ENCODE assay signal across 10 mouse cellular contexts in the genomic region with DNA sequence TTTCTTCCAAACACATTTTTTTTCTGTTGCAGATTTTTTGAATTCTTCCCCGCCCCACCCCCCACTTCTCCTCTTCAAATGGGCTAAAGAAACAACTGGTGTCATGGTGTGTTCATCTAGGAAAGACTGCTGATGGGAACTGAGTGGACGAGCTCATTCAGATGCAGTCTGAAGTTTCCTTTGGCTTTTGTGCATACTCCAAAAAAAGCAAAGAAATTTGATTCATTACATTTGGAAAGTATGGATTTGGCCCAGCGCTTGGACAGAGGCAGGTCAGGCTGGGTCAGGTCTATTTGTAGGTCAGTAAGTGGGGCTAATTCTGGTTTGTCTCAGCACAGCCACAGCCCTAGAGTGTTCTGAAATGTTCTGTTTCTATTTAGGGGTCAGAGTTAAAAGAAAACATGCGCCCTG.
A peak's percentile ranks its signal among the peaks of the same experiment; 100 is the strongest.
DNase-seq lines count a peak whose midpoint lies in the region; ATAC-seq and TF ChIP-seq lines count a peak whose summit lies in the region.
"Had no signal": no experiment of that assay in that cellular context is flagged by ENCODE, and none has a peak within 500 bp of the region (broad histone marks: within the 10 kb centered on the region; RNA-seq: fewer than 3 reads in every experiment).

No protein-coding gene starts in this region.

- peak; percentile 34 for DNase-seq in liver, embryonic 11.5 days (ENCODE audit: low spot score)
- DNase-seq in heart, embryonic 10.5 days (ENCODE audit: low spot score) = no peak
- peak; percentile 95 for DNase-seq in kidney, postnatal 0 days (ENCODE audit: low spot score)
- DNase-seq in layer of hippocampus, postnatal 36 days = no peak
- DNase-seq in forebrain, postnatal 0 days = no peak
- no peak for DNase-seq in left cerebral cortex, postnatal 25 days (ENCODE audit: low spot score in 2 of 2)

- no peak overlapping the region for H3K9ac ChIP-seq in liver, embryonic 11.5 days (ENCODE audit: low read depth, low read length)
- H3K9ac ChIP-seq in liver, embryonic 12.5 days = no peak overlapping the region
- H3K9ac ChIP-seq in kidney, postnatal 0 days (ENCODE audit: low read depth, low read length) = no peak overlapping the region
- H3K9ac ChIP-seq in stomach, embryonic 16.5 days (ENCODE audit: low read length) = no peak overlapping the region
- H3K9ac ChIP-seq in forebrain, postnatal 0 days = no peak overlapping the region
- H3K9ac ChIP-seq: midbrain, embryonic 13.5 days had no signal

- no peaks in the 10 kb centered on the region; the same call in 1 of the 2 replicates for H3K4me1 ChIP-seq in liver, embryonic 11.5 days (replicated peaks; ENCODE audit: control insufficient read depth, insufficient read depth, low read length)
- H3K4me1 ChIP-seq in liver, embryonic 12.5 days = no peaks in the 10 kb centered on the region
- H3K4me1 ChIP-seq in heart, embryonic 10.5 days = peaks cover 22% of the 10 kb centered on the region
- H3K4me1 ChIP-seq in kidney, postnatal 0 days (replicated peaks; ENCODE audit: insufficient read depth, low read length) = peaks cover 9% of the 10 kb centered on the region; the same call in 1 of the 2 replicates
- 0 out of 2 replicates have a peak, but pooled peaks cover 7% of the 10 kb centered on the region for H3K4me1 ChIP-seq in stomach, embryonic 16.5 days (ENCODE audit: control insufficient read depth, insufficient read depth, low read length)
- peaks cover 4% of the 10 kb centered on the region; the same call in 1 of the 2 replicates for H3K4me1 ChIP-seq in forebrain, postnatal 0 days (ENCODE audit: insufficient read depth)

- H3K4me2 ChIP-seq in liver, embryonic 11.5 days = no peak overlapping the region
- H3K4me2 ChIP-seq in liver, embryonic 12.5 days = no peak overlapping the region
- H3K4me2 ChIP-seq in kidney, postnatal 0 days (ENCODE audit: low read length) = no peak overlapping the region
- no peak overlapping the region for H3K4me2 ChIP-seq in stomach, embryonic 16.5 days (ENCODE audit: low read depth, low read length)
- no peak overlapping the region for H3K4me2 ChIP-seq in forebrain, postnatal 0 days (ENCODE audit: low read depth)
- H3K4me2 ChIP-seq: midbrain, embryonic 13.5 days had no signal

- ATAC-seq in liver, embryonic 11.5 days (replicated peaks; ENCODE audit: low FRiP score) = no peak
- no peak for ATAC-seq in liver, embryonic 12.5 days
- peak; percentile 65; the same call in 1 of the 2 replicates for ATAC-seq in kidney, postnatal 0 days (replicated peaks; ENCODE audit: low FRiP score, low read depth)
- peak; percentile 90 for ATAC-seq in stomach, embryonic 16.5 days (ENCODE audit: insufficient read depth, low FRiP score)
- ATAC-seq in forebrain, postnatal 0 days = no peak
- ATAC-seq: midbrain, embryonic 13.5 days had no signal

- no peak overlapping the region for H3K27ac ChIP-seq in liver, embryonic 11.5 days (ENCODE audit: low read depth, low read length)
- no peak overlapping the region for H3K27ac ChIP-seq in liver, embryonic 12.5 days
- peak overlapping the region; percentile 83 for H3K27ac ChIP-seq in heart, embryonic 10.5 days
- 0 out of 2 replicates have a peak overlapping the region, but pooled peaks have one; percentile 9 for H3K27ac ChIP-seq in kidney, postnatal 0 days
- H3K27ac ChIP-seq in stomach, embryonic 16.5 days (ENCODE audit: low read length) = 0 out of 2 replicates have a peak overlapping the region, but pooled peaks have one; percentile 46
- no peak overlapping the region for H3K27ac ChIP-seq in forebrain, postnatal 0 days (ENCODE audit: low read depth, low read length)
- H3K27ac ChIP-seq: midbrain, embryonic 13.5 days had no signal

- no peak overlapping the region for H3K4me3 ChIP-seq in liver, embryonic 11.5 days (ENCODE audit: low read depth, low read length)
- no peak overlapping the region for H3K4me3 ChIP-seq in liver, embryonic 12.5 days
- H3K4me3 ChIP-seq in heart, embryonic 10.5 days = no peak overlapping the region
- H3K4me3 ChIP-seq in kidney, postnatal 0 days (replicated peaks; ENCODE audit: low read depth, low read length) = no peak overlapping the region
- H3K4me3 ChIP-seq in stomach, embryonic 16.5 days (replicated peaks; ENCODE audit: low read length) = no peak overlapping the region
- H3K4me3 ChIP-seq in forebrain, postnatal 0 days (ENCODE audit: low read depth, low read length) = no peak overlapping the region
- H3K4me3 ChIP-seq: midbrain, embryonic 13.5 days had no signal

- no peak for TF ChIP-seq CTCF in kidney, postnatal 0 days (IDR thresholded peaks at IDR 0.05; ENCODE audit: low read depth)
- no peak for TF ChIP-seq CTCF in forebrain, postnatal 0 days (IDR thresholded peaks at IDR 0.05; ENCODE audit: low read depth)

- H3K9me3 ChIP-seq in liver, embryonic 11.5 days (ENCODE audit: control insufficient read depth, low read length) = no peaks in the 10 kb centered on the region
- H3K9me3 ChIP-seq in liver, embryonic 12.5 days (replicated peaks) = no peaks in the 10 kb centered on the region
- H3K9me3 ChIP-seq in heart, embryonic 10.5 days = no peaks in the 10 kb centered on the region
- H3K9me3 ChIP-seq in kidney, postnatal 0 days (replicated peaks; ENCODE audit: low read length) = no peaks in the 10 kb centered on the region
- no peaks in the 10 kb centered on the region for H3K9me3 ChIP-seq in stomach, embryonic 16.5 days (replicated peaks; ENCODE audit: control insufficient read depth, low read length)
- no peaks in the 10 kb centered on the region for H3K9me3 ChIP-seq in forebrain, postnatal 0 days (ENCODE audit: low read length)
- H3K9me3 ChIP-seq: midbrain, embryonic 13.5 days had no signal

- intact Hi-C loops in left cerebral cortex, postnatal 25 days (cut with DNase I) = no loop called here

- WGBS in liver, embryonic 11.5 days = 53% methylated on average over 4 of the region's 4 CpGs
- 49% methylated on average over 4 of the region's 4 CpGs for WGBS in liver, embryonic 12.5 days (ENCODE audit: insufficient replicate concordance)
- 33% methylated on average over 4 of the region's 4 CpGs for WGBS in heart, embryonic 10.5 days
- 56% methylated on average over 4 of the region's 4 CpGs for WGBS in kidney, postnatal 0 days
- 33% methylated on average over 4 of the region's 4 CpGs for WGBS in stomach, embryonic 16.5 days
- WGBS in forebrain, postnatal 0 days = 77% methylated on average over 4 of the region's 4 CpGs

- no peaks in the 10 kb centered on the region for H3K27me3 ChIP-seq in liver, embryonic 11.5 days (replicated peaks; ENCODE audit: control insufficient read depth, insufficient read depth, low read length)
- no peaks in the 10 kb centered on the region for H3K27me3 ChIP-seq in liver, embryonic 12.5 days (replicated peaks)
- no peaks in the 10 kb centered on the region for H3K27me3 ChIP-seq in heart, embryonic 10.5 days (ENCODE audit: insufficient read depth, poor library complexity, severe bottlenecking)
- H3K27me3 ChIP-seq in kidney, postnatal 0 days (ENCODE audit: insufficient read depth, low read length) = no peaks in the 10 kb centered on the region
- no peaks in the 10 kb centered on the region for H3K27me3 ChIP-seq in stomach, embryonic 16.5 days (ENCODE audit: control insufficient read depth, insufficient read depth, low read length)
- H3K27me3 ChIP-seq in forebrain, postnatal 0 days (ENCODE audit: insufficient read depth, low read length) = no peaks in the 10 kb centered on the region
- H3K27me3 ChIP-seq: CH12.LX; midbrain, embryonic 13.5 days had no signal

- H3K36me3 ChIP-seq in liver, embryonic 11.5 days (ENCODE audit: control insufficient read depth, insufficient read depth, low read length) = no peaks in the 10 kb centered on the region
- H3K36me3 ChIP-seq in liver, embryonic 12.5 days = no peaks in the 10 kb centered on the region
- no peaks in the 10 kb centered on the region for H3K36me3 ChIP-seq in heart, embryonic 10.5 days
- no peaks in the 10 kb centered on the region for H3K36me3 ChIP-seq in kidney, postnatal 0 days (ENCODE audit: insufficient read depth, low read length)
- H3K36me3 ChIP-seq in stomach, embryonic 16.5 days (ENCODE audit: control insufficient read depth, insufficient read depth, low read length) = no peaks in the 10 kb centered on the region
- no peaks in the 10 kb centered on the region for H3K36me3 ChIP-seq in forebrain, postnatal 0 days (ENCODE audit: insufficient read depth)
- H3K36me3 ChIP-seq: midbrain, embryonic 13.5 days had no signal

Comparison
In these comparisons a context has a peak if more than half of its experiments do, and no peak if none do; other contexts are left out.
1. ATAC-seq: peak in kidney, postnatal 0 days (single experiment) and stomach, embryonic 16.5 days (single experiment); none in liver, embryonic 11.5 days (single experiment), liver, embryonic 12.5 days (single experiment) and forebrain, postnatal 0 days (single experiment).
2. DNase-seq: peak in liver, embryonic 11.5 days (single experiment) and kidney, postnatal 0 days (single experiment); none in heart, embryonic 10.5 days (single experiment), layer of hippocampus, postnatal 36 days (0 of 2), forebrain, postnatal 0 days (single experiment) and left cerebral cortex, postnatal 25 days (0 of 2).
3. H3K27ac ChIP-seq: peak in heart, embryonic 10.5 days (single experiment), kidney, postnatal 0 days (single experiment) and stomach, embryonic 16.5 days (single experiment); none in liver, embryonic 11.5 days (single experiment), liver, embryonic 12.5 days (single experiment) and forebrain, postnatal 0 days (single experiment).